8 mouse cellular contexts compared by ENCODE assay signal in the genomic region with DNA sequence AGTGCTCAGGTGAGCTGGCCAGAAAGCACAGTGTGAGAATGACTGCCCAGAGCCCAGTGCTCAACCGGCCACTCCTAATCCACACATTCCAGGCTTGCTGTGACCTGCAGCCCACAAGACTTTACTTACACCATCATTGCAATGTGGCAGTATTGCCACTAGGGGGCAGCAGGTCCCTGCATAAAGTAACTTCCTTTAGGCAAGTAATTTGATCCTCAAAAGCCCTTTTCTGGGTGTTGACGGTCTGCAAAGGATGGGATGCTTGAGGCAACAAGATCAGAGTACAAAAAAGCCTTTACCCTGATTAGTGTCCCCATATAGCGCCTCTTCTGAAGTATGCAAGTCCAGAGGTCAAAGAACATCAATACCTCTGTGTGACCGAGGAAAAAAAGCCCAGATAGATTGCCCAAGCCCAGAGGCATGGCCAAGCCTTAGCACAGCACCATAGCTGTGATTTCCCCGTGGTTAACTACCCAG.
DNase-seq lines count a peak whose midpoint lies in the region; ATAC-seq lines count a peak whose summit lies in the region.

No protein-coding gene starts in this region.

- 19% methylated on average over 5 of the region's 5 CpGs for WGBS in intestine, embryonic 16.5 days
- 13% methylated on average over 5 of the region's 5 CpGs for WGBS in midbrain, embryonic 14.5 days

- peak; percentile 70 to 93 for DNase-seq in adrenal gland, adult (ENCODE audit: inconsistent age in 2 of 2, low spot score in 1 of 2)
- peak; percentile 47 to 53 for DNase-seq in gastrocnemius, adult 8-10 months (ENCODE audit: low spot score in 2 of 2)
- peak; percentile 78 to 87 for DNase-seq in left cerebral cortex, postnatal 25 days (ENCODE audit: low spot score in 2 of 2)
- peak; percentile 95 for DNase-seq in midbrain, embryonic 14.5 days
- DNase-seq in spleen, adult 12 weeks (ENCODE audit: low spot score) = peak; percentile 27

- H3K4me3 ChIP-seq in intestine, embryonic 16.5 days (ENCODE audit: low read length) = no peak overlapping the region
- no peak overlapping the region for H3K4me3 ChIP-seq in midbrain, embryonic 14.5 days (replicated peaks; ENCODE audit: low read depth, low read length)

- H3K9me3 ChIP-seq in intestine, embryonic 16.5 days (ENCODE audit: control insufficient read depth, low read length) = 0 out of 2 replicates have a peak, but pooled peaks cover 3% of the 10 kb centered on the region
- no peaks in the 10 kb centered on the region for H3K9me3 ChIP-seq in midbrain, embryonic 14.5 days (ENCODE audit: control insufficient read depth, low read length)

- H3K27me3 ChIP-seq in intestine, embryonic 16.5 days (replicated peaks; ENCODE audit: control insufficient read depth, insufficient read depth, low read length) = no peaks in the 10 kb centered on the region
- H3K27me3 ChIP-seq in midbrain, embryonic 14.5 days (ENCODE audit: control insufficient read depth, insufficient read depth, low read length) = no peaks in the 10 kb centered on the region

- H3K4me1 ChIP-seq in intestine, embryonic 16.5 days (ENCODE audit: control insufficient read depth, insufficient read depth, low read length) = peaks cover 12% of the 10 kb centered on the region; the same call in 1 of the 2 replicates
- H3K4me1 ChIP-seq in midbrain, embryonic 14.5 days (ENCODE audit: control insufficient read depth, insufficient read depth, low read length) = no peaks in the 10 kb centered on the region

- H3K27ac ChIP-seq in intestine, embryonic 16.5 days (ENCODE audit: low read length) = no peak overlapping the region
- H3K27ac ChIP-seq in midbrain, embryonic 14.5 days (replicated peaks; ENCODE audit: low read depth, low read length) = no peak overlapping the region

- intact Hi-C loops in left cerebral cortex, postnatal 25 days (cut with DNase I) = loop anchor here (5.0 to 10.0 kb wide), 4 partner anchors 227 to 827 kb away; a partner anchor contains a TSS

- H3K4me2 ChIP-seq in intestine, embryonic 16.5 days (ENCODE audit: low read depth, low read length) = no peak overlapping the region
- H3K4me2 ChIP-seq in midbrain, embryonic 14.5 days (ENCODE audit: low read length) = no peak overlapping the region

- peak; percentile 93 for ATAC-seq in common myeloid progenitor, adult 5-6 weeks (replicated peaks; ENCODE audit: low read depth, poor library complexity, severe bottlenecking)
- ATAC-seq in intestine, embryonic 16.5 days = peak; percentile 75
- peak; percentile 50; the same call in 1 of the 2 replicates for ATAC-seq in midbrain, embryonic 14.5 days (ENCODE audit: low FRiP score, low TSS enrichment)
- no peak for ATAC-seq in inflammation-experienced regulatory T-cells, adult 6 months

- H3K36me3 ChIP-seq in intestine, embryonic 16.5 days (ENCODE audit: control insufficient read depth, insufficient read depth, low read length) = no peaks in the 10 kb centered on the region
- no peaks in the 10 kb centered on the region for H3K36me3 ChIP-seq in midbrain, embryonic 14.5 days (ENCODE audit: control insufficient read depth, insufficient read depth, low read length)

- no peak overlapping the region for H3K9ac ChIP-seq in intestine, embryonic 16.5 days (ENCODE audit: low read depth, low read length)
- H3K9ac ChIP-seq in midbrain, embryonic 14.5 days (replicated peaks; ENCODE audit: low read length) = no peak overlapping the region

Comparison
In these comparisons a context has a peak if more than half of its experiments do, and no peak if none do; other contexts are left out.
1. DNase-seq: peak in every context shown above with its lines; median percentile 95 in midbrain, embryonic 14.5 days; 82 in left cerebral cortex, postnatal 25 days; 82 in adrenal gland, adult; 50 in gastrocnemius, adult 8-10 months; 27 in spleen, adult 12 weeks.